Mouse (Mus musculus) thymus, adult 2 months (tissue): ENCODE measurements around the gene Rab11fip4. TPM values are rescaled to one million over a fixed set of nuclear protein-coding genes. Genes with fewer than 3 reads are reported as not detected.
A peak's percentile ranks its signal among the peaks of the same experiment; 100 is the strongest.

ENCODE experiments used
- DNase-seq: peaks from one replicate; pipeline ENCODE4 v3.0.0; 2021
- H3K27ac ChIP-seq: fragments of 200-500 bp; 2 replicates; pipeline ENCODE4 v1.5.1; 2012; ENCODE audit warnings: low read length, control low read depth; ENCODE audit not compliant: control insufficient read depth, insufficient read depth
- H3K27me3 ChIP-seq: fragments of 200-500 bp; 2 replicates; pipeline ENCODE4 v1.6.1; 2012; ENCODE audit warnings: mild to moderate bottlenecking, low read length, moderate library complexity, mixed read lengths; ENCODE audit not compliant: control insufficient read depth, insufficient read depth
- H3K36me3 ChIP-seq: fragments of 200-500 bp; 2 replicates; pipeline ENCODE4 v1.6.1; 2012; ENCODE audit warnings: mild to moderate bottlenecking, low read length, moderate library complexity; ENCODE audit not compliant: control insufficient read depth, insufficient read depth
- H3K4me1 ChIP-seq: fragments of 200-500 bp; replicated peaks from 2 replicates; pipeline ENCODE4 v1.6.1; 2012; ENCODE audit warnings: low read length; ENCODE audit not compliant: control insufficient read depth, insufficient read depth
- H3K4me3 ChIP-seq: fragments of 200-500 bp; 2 replicates; pipeline ENCODE4 v1.5.1; 2012; ENCODE audit warnings: mild to moderate bottlenecking, low read length, control low read depth, moderate library complexity; ENCODE audit not compliant: control insufficient read depth, insufficient read depth
- CTCF ChIP-seq: fragments of 200-500 bp; IDR thresholded peaks from 2 replicates; pipeline ENCODE4 v1.5.1; 2012; ENCODE audit warnings: mild to moderate bottlenecking, control low read depth, low read length, moderate library complexity, borderline replicate concordance; ENCODE audit not compliant: control insufficient read depth, poor library complexity, insufficient read depth; ENCODE audit errors: extremely low read depth
- POLR2A ChIP-seq: fragments of 200-500 bp; IDR thresholded peaks from 2 replicates; pipeline ENCODE4 v1.6.1; 2012; ENCODE audit warnings: mild to moderate bottlenecking, low read length, control low read depth, moderate library complexity; ENCODE audit not compliant: control insufficient read depth, poor library complexity, insufficient read depth; ENCODE audit errors: extremely low read depth
- WGBS: fragments of 180-500 bp; shearing (Covaris S2); methylation state at CpG from one replicate; pipeline ENCODE4 v1.1.7; 2018; 5-methylcytosine and 5-hydroxymethylcytosine counted together
- polyA plus RNA-seq: library from polyadenylated mRNA; depleted of rRNA; stranded (reverse); fragments of >200 nt; gene quantifications from 2 replicates; pipeline ENCODE4 v1.2.3, GENCODE M21; 2012

Gene Rab11fip4
- polyA plus RNA-seq, 1 experiment: 36.8 TPM

DNA sequence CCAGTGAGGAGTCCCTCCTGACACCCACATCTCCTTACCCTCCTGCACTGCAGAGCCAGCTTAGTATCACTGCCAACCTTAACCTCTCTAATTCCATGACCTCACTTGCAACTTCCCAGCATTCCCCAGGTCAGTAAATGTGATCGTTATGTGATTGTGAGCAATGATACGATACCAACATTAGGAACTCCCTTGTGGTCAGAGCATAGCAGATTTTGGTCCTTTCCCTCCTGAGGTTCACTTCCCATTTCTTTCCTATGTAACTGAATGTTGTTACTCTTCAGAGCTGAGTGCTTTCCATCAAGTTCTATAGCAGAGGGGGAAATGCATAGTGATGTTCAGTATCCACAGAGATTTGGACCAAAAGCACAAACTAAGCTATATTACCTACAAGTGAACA is 20.7 kb upstream of the Rab11fip4 start:
- no peaks in the 10 kb centered on the region for H3K27me3 ChIP-seq
- no peak overlapping the region for H3K4me3 ChIP-seq
- H3K27ac ChIP-seq: no peak overlapping the region
- H3K4me1 ChIP-seq: no peaks in the 10 kb centered on the region
- no peak for DNase-seq
- 90% methylated on average over 2 of the region's 2 CpGs for WGBS
- peaks cover 10% of the 10 kb centered on the region; the same call in 1 of the 2 replicates for H3K36me3 ChIP-seq
- TF ChIP-seq POLR2A (no peak), CTCF (no peak)

GRCm38 (mm10) chr11:79573836-79574235 is 17.2 kb upstream of the Rab11fip4 start:
- Histone ChIP-seq H3K36me3 (no peaks in the 10 kb centered on the region), H3K4me3 (no peak overlapping the region), H3K27ac (no peak overlapping the region), H3K27me3 (no peaks in the 10 kb centered on the region), H3K4me1 (no peaks in the 10 kb centered on the region)
- TF ChIP-seq POLR2A: no peak
- TF ChIP-seq CTCF: no peak
- WGBS: 80% methylated on average over 3 of the region's 3 CpGs
- DNase-seq: no peak

- no peak for TF ChIP-seq POLR2A
- no peak for TF ChIP-seq CTCF
- H3K27me3 ChIP-seq: no peaks in the 10 kb centered on the region
- DNase-seq: no peak
- no peak overlapping the region for H3K27ac ChIP-seq
- 88% methylated on average over 14 of the region's 14 CpGs for WGBS
- H3K4me1 ChIP-seq: no peaks in the 10 kb centered on the region
- no peak overlapping the region for H3K4me3 ChIP-seq
- H3K36me3 ChIP-seq: no peaks in the 10 kb centered on the region
Observed at GRCm38 (mm10) chr11:79575383-79576073, 15.5 kb upstream of the Rab11fip4 start.

GRCm38 (mm10) chr11:79577741-79578140 is 13.3 kb upstream of the Rab11fip4 start:
- 12% methylated on average over 5 of the region's 5 CpGs for WGBS
- no peak overlapping the region for H3K4me3 ChIP-seq
- no peaks in the 10 kb centered on the region for H3K4me1 ChIP-seq
- no peaks in the 10 kb centered on the region for H3K36me3 ChIP-seq
- DNase-seq: peak; percentile 86
- no peaks in the 10 kb centered on the region for H3K27me3 ChIP-seq
- TF ChIP-seq POLR2A (no peak), CTCF (no peak)
- no peak overlapping the region for H3K27ac ChIP-seq

GRCm38 (mm10) chr11:79580660-79581059 is 10.4 kb upstream of the Rab11fip4 start:
- no peaks in the 10 kb centered on the region for H3K27me3 ChIP-seq
- H3K27ac ChIP-seq: no peak overlapping the region
- TF ChIP-seq CTCF: no peak
- TF ChIP-seq POLR2A: no peak
- no peak overlapping the region for H3K4me3 ChIP-seq
- H3K36me3 ChIP-seq: no peaks in the 10 kb centered on the region
- no peaks in the 10 kb centered on the region for H3K4me1 ChIP-seq
- 90% methylated on average over 4 of the region's 4 CpGs for WGBS
- DNase-seq: no peak

GRCm38 (mm10) chr11:79581257-79581656 is 9.8 kb upstream of the Rab11fip4 start:
- DNase-seq: no peak
- TF ChIP-seq POLR2A: no peak
- no peak for TF ChIP-seq CTCF
- H3K27me3 ChIP-seq: no peaks in the 10 kb centered on the region
- no peak overlapping the region for H3K4me3 ChIP-seq
- no peaks in the 10 kb centered on the region for H3K4me1 ChIP-seq
- no peak overlapping the region for H3K27ac ChIP-seq
- 97% methylated on average over 6 of the region's 6 CpGs for WGBS
- H3K36me3 ChIP-seq: no peaks in the 10 kb centered on the region
